12 mouse cellular contexts compared by ENCODE assay signal in the genomic region with DNA sequence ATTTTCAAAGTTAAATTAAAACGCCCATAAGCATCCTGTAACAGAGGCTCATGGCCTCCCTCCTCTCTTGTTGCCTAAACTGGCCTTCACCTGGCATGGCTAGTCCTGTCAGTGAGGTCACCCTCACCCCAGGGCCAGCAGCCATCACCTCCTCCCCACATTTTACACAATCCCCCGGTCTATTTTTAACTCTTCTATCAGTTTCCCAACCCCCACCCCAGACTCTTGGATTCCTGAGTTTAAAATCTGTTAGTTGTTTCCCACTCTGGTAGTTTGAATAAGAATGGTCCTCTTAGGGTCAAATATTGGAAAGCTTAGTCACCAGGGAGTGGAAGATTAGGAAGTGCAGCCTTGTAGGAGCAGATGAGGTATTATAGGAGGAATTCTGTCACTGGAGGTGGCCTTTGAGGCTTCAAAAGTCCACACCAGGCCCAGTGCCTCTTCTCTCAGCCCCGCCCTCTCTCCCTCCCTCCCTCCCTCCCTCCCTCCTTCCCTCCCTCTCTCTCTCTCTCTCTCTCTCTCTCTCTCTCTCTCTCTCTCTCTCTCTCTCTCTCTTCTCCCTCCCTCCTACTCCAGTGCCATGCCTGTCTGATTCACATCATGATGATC. TPM values are rescaled to one million over a fixed set of nuclear protein-coding genes. Genes with fewer than 3 reads are reported as not detected.
DNase-seq lines count a peak whose midpoint lies in the region; ATAC-seq and TF ChIP-seq lines count a peak whose summit lies in the region.
"Had no signal": no experiment of that assay in that cellular context is flagged by ENCODE, and none has a peak within 500 bp of the region (broad histone marks: within the 10 kb centered on the region; RNA-seq: fewer than 3 reads in every experiment).

No protein-coding gene starts in this region.

- peaks cover 96% of the 10 kb centered on the region for H3K36me3 ChIP-seq in E14TG2a.4 (ENCODE audit: insufficient read depth, low read length)
- no peaks in the 10 kb centered on the region for H3K36me3 ChIP-seq in stomach, postnatal 0 days (ENCODE audit: control insufficient read depth, insufficient read depth, low read length)

- no peak for TF ChIP-seq CTCF in E14TG2a.4 (conservative IDR thresholded peaks at IDR 0.05; ENCODE audit: low read length)
- TF ChIP-seq CTCF in stomach, postnatal 0 days (IDR thresholded peaks at IDR 0.05; ENCODE audit: low read depth) = no peak

- intact Hi-C loops in gastrocnemius, postnatal 14 days (cut with DNase I; ENCODE audit: low total_unique reads) = no loop called here
- intact Hi-C loops in heart, postnatal 10 days (cut with DNase I) = no loop called here

- DNase-seq in gastrocnemius, adult 18-20 months (ENCODE audit: low spot score) = peak; percentile 66
- DNase-seq in gastrocnemius, postnatal 14 days = no peak
- peak; percentile 74 to 78 for DNase-seq in heart, postnatal 10 days
- no peak for DNase-seq in stomach, postnatal 0 days (ENCODE audit: low spot score)
- DNase-seq in left cerebral cortex, adult 9 months (ENCODE audit: low spot score in 2 of 2) = no peak
- DNase-seq: lung, embryonic 14.5 days; retina, postnatal 1 day had no signal

- H3K4me1 ChIP-seq in E14TG2a.4 (replicated peaks; ENCODE audit: low read depth, low read length) = peaks cover 98% of the 10 kb centered on the region
- peaks cover 36% of the 10 kb centered on the region for H3K4me1 ChIP-seq in brown adipose tissue, adult 24 weeks (ENCODE audit: control insufficient read depth, insufficient read depth, insufficient read length, low read length)
- peaks cover 12% of the 10 kb centered on the region for H3K4me1 ChIP-seq in stomach, postnatal 0 days (replicated peaks; ENCODE audit: control insufficient read depth, insufficient read depth)

- no peak overlapping the region for H3K9ac ChIP-seq in stomach, postnatal 0 days (ENCODE audit: low read length)
- H3K9ac ChIP-seq: lung, embryonic 14.5 days had no signal

- no peak overlapping the region for H3K4me2 ChIP-seq in stomach, postnatal 0 days (replicated peaks; ENCODE audit: low read depth)
- H3K4me2 ChIP-seq: lung, embryonic 14.5 days had no signal

- ATAC-seq in stomach, postnatal 0 days (ENCODE audit: low FRiP score, low TSS enrichment) = no peak
- no peak for ATAC-seq in monocyte, adult 5-6 weeks (replicated peaks; ENCODE audit: insufficient number of reproducible peaks, low FRiP score, low TSS enrichment, poor library complexity, severe bottlenecking)
- ATAC-seq: intestine, postnatal 0 days had no signal

- H3K9me3 ChIP-seq in E14TG2a.4 (ENCODE audit: low read length) = no peaks in the 10 kb centered on the region
- no peaks in the 10 kb centered on the region for H3K9me3 ChIP-seq in stomach, postnatal 0 days (ENCODE audit: control insufficient read depth, low read length)

- WGBS in stomach, postnatal 0 days = 71% methylated on average over 3 of the region's 3 CpGs

- H3K4me3 ChIP-seq in E14TG2a.4 (replicated peaks; ENCODE audit: low read length) = peak overlapping the region; percentile 17; the same call in 1 of the 2 replicates
- no peak overlapping the region for H3K4me3 ChIP-seq in brown adipose tissue, adult 24 weeks (ENCODE audit: insufficient read depth, low read depth, low read length)
- H3K4me3 ChIP-seq in stomach, postnatal 0 days (ENCODE audit: low read depth, low read length) = no peak overlapping the region
- H3K4me3 ChIP-seq: erythroblast, embryonic 14.5 days had no signal

- TF ChIP-seq EP300 in stomach, postnatal 0 days (optimal IDR thresholded peaks at IDR 0.05) = no peak

- H3K27ac ChIP-seq in brown adipose tissue, adult 24 weeks (replicated peaks; ENCODE audit: low read depth, low read length) = peak overlapping the region; percentile 91
- no peak overlapping the region for H3K27ac ChIP-seq in stomach, postnatal 0 days (replicated peaks)

- H3K27me3 ChIP-seq in E14TG2a.4 (ENCODE audit: insufficient read depth, low read length) = no peaks in the 10 kb centered on the region
- no peaks in the 10 kb centered on the region for H3K27me3 ChIP-seq in stomach, postnatal 0 days (ENCODE audit: control insufficient read depth, insufficient read depth, low read length)

RNA-seq across cellular contexts. Expression of gene Hk2, which starts 13.4 kb away (rescaled TPM):
- total RNA-seq in gastrocnemius, adult 18-20 months (2021) = 100 to 1,000 TPM; 238 to 306 TPM
- total RNA-seq in gastrocnemius, postnatal 14 days (2021) = 100 to 1,000 TPM in 1 of 2 experiments, 10 to 100 TPM in 1; 88.2 to 125 TPM
- 216 and 558 TPM in 2 replicates for polyA plus RNA-seq in brown adipose tissue, adult 24 weeks (2012; ENCODE audit: insufficient read depth, insufficient read length, missing spikeins)
- total RNA-seq in heart, postnatal 10 days (2021) = 100 to 1,000 TPM; 129 to 131 TPM
- polyA plus RNA-seq in stomach, postnatal 0 days (2015; fragmentation: Nextera tagmentation; extraction: Ambion mirVana) = 7.1 and 8.9 TPM in 2 replicates
- total RNA-seq in monocyte, adult 5-6 weeks (2017) = 40.8 to 76.5 TPM (median 73.2 TPM) in 3 replicates

RNA-seq across cellular contexts. Expression of gene Pole4, which starts 55.7 kb away (rescaled TPM):
- 10 to 100 TPM; 14.4 to 20.1 TPM for total RNA-seq in gastrocnemius, adult 18-20 months (2021)
- total RNA-seq in gastrocnemius, postnatal 14 days (2021) = 10 to 100 TPM; 22.0 to 22.9 TPM
- 61.9 and 64.7 TPM in 2 replicates for polyA plus RNA-seq in brown adipose tissue, adult 24 weeks (2012; ENCODE audit: insufficient read depth, insufficient read length, missing spikeins)
- 10 to 100 TPM; 28.2 to 29.8 TPM for total RNA-seq in heart, postnatal 10 days (2021)
- 79.8 and 84.5 TPM in 2 replicates for polyA plus RNA-seq in stomach, postnatal 0 days (2015; fragmentation: Nextera tagmentation; extraction: Ambion mirVana)
- total RNA-seq in monocyte, adult 5-6 weeks (2017) = 56.2 to 83.8 TPM (median 56.4 TPM) in 3 replicates

Comparison
In these comparisons a context has a peak if more than half of its experiments do, and no peak if none do; other contexts are left out.
1. DNase-seq: peak in gastrocnemius, adult 18-20 months (single experiment) and heart, postnatal 10 days (2 of 2); none in gastrocnemius, postnatal 14 days (single experiment), stomach, postnatal 0 days (single experiment) and left cerebral cortex, adult 9 months (0 of 2).